In the genomic region with DNA sequence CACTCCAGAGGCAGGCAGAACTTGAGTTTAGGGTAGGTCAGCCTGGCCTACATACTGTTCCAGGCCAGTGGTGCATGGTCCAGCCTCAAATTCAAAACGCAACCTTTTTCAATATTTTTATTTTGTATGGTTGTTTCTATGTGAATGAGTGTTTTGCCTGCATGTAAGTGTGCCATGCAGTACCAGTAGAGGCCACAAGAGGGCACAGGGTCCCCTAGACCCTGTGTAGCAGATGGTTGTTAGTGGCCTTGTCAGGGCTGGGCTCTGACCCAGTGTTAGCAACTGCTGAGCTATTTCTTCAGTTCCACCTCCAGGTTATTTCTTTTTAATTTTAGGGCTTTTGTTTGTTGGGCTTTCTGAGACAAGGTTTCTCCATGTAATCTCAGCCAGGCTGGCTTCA, we compare ENCODE assay signal across 8 mouse cellular contexts. TPM values are rescaled to one million over a fixed set of nuclear protein-coding genes. Genes with fewer than 3 reads are reported as not detected.
A peak's percentile ranks its signal among the peaks of the same experiment; 100 is the strongest.
DNase-seq lines count a peak whose midpoint lies in the region; ATAC-seq and TF ChIP-seq lines count a peak whose summit lies in the region.

No protein-coding gene starts in this region.

- H3K27me3 ChIP-seq in embryonic facial prominence, embryonic 10.5 days (replicated peaks; ENCODE audit: low read depth, poor library complexity, severe bottlenecking), result no peaks in the 10 kb centered on the region
- H3K27me3 ChIP-seq in heart, adult 2 months (ENCODE audit: control insufficient read depth, insufficient read depth, low read length), result no peaks in the 10 kb centered on the region
- no peaks in the 10 kb centered on the region for H3K27me3 ChIP-seq in liver, embryonic 12.5 days (replicated peaks)
- no peaks in the 10 kb centered on the region for H3K27me3 ChIP-seq in neural tube, embryonic 11.5 days (ENCODE audit: control insufficient read depth, insufficient read depth, low read length)
- H3K27me3 ChIP-seq in stomach, embryonic 14.5 days (ENCODE audit: control insufficient read depth, insufficient read depth, low read length), result no peaks in the 10 kb centered on the region

- no peak overlapping the region for H3K9ac ChIP-seq in heart, adult 2 months (ENCODE audit: low read depth, low read length)
- no peak overlapping the region for H3K9ac ChIP-seq in liver, embryonic 12.5 days
- no peak overlapping the region for H3K9ac ChIP-seq in neural tube, embryonic 11.5 days (ENCODE audit: low read length)
- H3K9ac ChIP-seq in stomach, embryonic 14.5 days (replicated peaks; ENCODE audit: low read depth, low read length), result no peak overlapping the region

- intact Hi-C loops in heart, adult 2 months (cut with DNase I), result loop anchor here (1.0 to 2.0 kb wide), 2 partner anchors 56 to 105 kb away; no protein-coding TSS in a partner anchor

- peak; percentile 82 for DNase-seq in 416B (ENCODE audit: low read depth)
- peak; percentile 77 for DNase-seq in adrenal gland, postnatal 25 days
- peak; percentile 82 for DNase-seq in embryonic facial prominence, embryonic 10.5 days (ENCODE audit: low spot score)
- DNase-seq in heart, adult 2 months, result peak; percentile 66 to 81
- DNase-seq in kidney, adult 9 months, result peak; percentile 80
- DNase-seq in neural tube, embryonic 11.5 days (ENCODE audit: low spot score), result peak; percentile 82

- ATAC-seq in liver, embryonic 12.5 days, result peak; percentile 72; the same call in 1 of the 2 replicates
- ATAC-seq in neural tube, embryonic 11.5 days (ENCODE audit: insufficient read depth, low FRiP score, low TSS enrichment), result peak; percentile 38; the same call in 1 of the 2 replicates
- peak; percentile 63; the same call in 1 of the 2 replicates for ATAC-seq in stomach, embryonic 14.5 days (ENCODE audit: insufficient number of reproducible peaks, insufficient read depth, low FRiP score, low read depth)

- TF ChIP-seq CTCF in heart, adult 2 months (IDR thresholded peaks at IDR 0.05), result peak; percentile 99; the same call in 1 of the 2 replicates

- WGBS in embryonic facial prominence, embryonic 10.5 days, result 5% methylated on average over 1 of the region's 1 CpGs
- 14% methylated on average over 1 of the region's 1 CpGs for WGBS in heart, adult 2 months
- 3% methylated on average over 1 of the region's 1 CpGs for WGBS in liver, embryonic 12.5 days (ENCODE audit: insufficient replicate concordance)
- 18% methylated on average over 1 of the region's 1 CpGs for WGBS in neural tube, embryonic 11.5 days
- WGBS in stomach, embryonic 14.5 days, result 10% methylated on average over 1 of the region's 1 CpGs

- no peak overlapping the region for H3K4me2 ChIP-seq in liver, embryonic 12.5 days
- H3K4me2 ChIP-seq in neural tube, embryonic 11.5 days (ENCODE audit: low read depth), result no peak overlapping the region
- H3K4me2 ChIP-seq in stomach, embryonic 14.5 days (replicated peaks; ENCODE audit: low read depth, low read length), result no peak overlapping the region

- H3K79me2 ChIP-seq in heart, adult 2 months (replicated peaks; ENCODE audit: control insufficient read depth, insufficient read depth, low read length), result no peaks in the 10 kb centered on the region

- no peak for TF ChIP-seq POLR2A in heart, adult 2 months (IDR thresholded peaks at IDR 0.05; ENCODE audit: insufficient read depth, low read depth, low read length)

- H3K4me1 ChIP-seq in embryonic facial prominence, embryonic 10.5 days, result no peaks in the 10 kb centered on the region
- H3K4me1 ChIP-seq in heart, adult 2 months (ENCODE audit: control insufficient read depth, insufficient read depth, low read length), result no peaks in the 10 kb centered on the region; the same call in 1 of the 2 replicates
- H3K4me1 ChIP-seq in liver, embryonic 12.5 days, result peaks cover 7% of the 10 kb centered on the region; the same call in 1 of the 2 replicates
- no peaks in the 10 kb centered on the region for H3K4me1 ChIP-seq in neural tube, embryonic 11.5 days (ENCODE audit: control insufficient read depth, insufficient read depth, low read length)
- no peaks in the 10 kb centered on the region for H3K4me1 ChIP-seq in stomach, embryonic 14.5 days (ENCODE audit: control insufficient read depth, insufficient read depth, low read length)

- H3K9me3 ChIP-seq in embryonic facial prominence, embryonic 10.5 days, result no peaks in the 10 kb centered on the region
- no peaks in the 10 kb centered on the region for H3K9me3 ChIP-seq in liver, embryonic 12.5 days (replicated peaks)
- H3K9me3 ChIP-seq in neural tube, embryonic 11.5 days (ENCODE audit: control insufficient read depth, low read length), result no peaks in the 10 kb centered on the region
- H3K9me3 ChIP-seq in stomach, embryonic 14.5 days (ENCODE audit: control insufficient read depth, low read depth, low read length), result no peaks in the 10 kb centered on the region

- TF ChIP-seq EP300 in heart, adult 2 months (IDR thresholded peaks at IDR 0.05; ENCODE audit: insufficient read depth, low read depth, low read length), result 0 out of 2 replicates have a peak, but pooled peaks have one; percentile 66

- H3K36me3 ChIP-seq in embryonic facial prominence, embryonic 10.5 days (replicated peaks), result peaks cover 30% of the 10 kb centered on the region
- no peaks in the 10 kb centered on the region for H3K36me3 ChIP-seq in heart, adult 2 months (ENCODE audit: control insufficient read depth, insufficient read depth, low read length)
- H3K36me3 ChIP-seq in liver, embryonic 12.5 days, result peaks cover 23% of the 10 kb centered on the region
- H3K36me3 ChIP-seq in neural tube, embryonic 11.5 days (ENCODE audit: control insufficient read depth, insufficient read depth, low read length), result peaks cover 2% of the 10 kb centered on the region; the same call in 1 of the 2 replicates
- H3K36me3 ChIP-seq in stomach, embryonic 14.5 days (ENCODE audit: control insufficient read depth, insufficient read depth, low read length), result peaks cover 1% of the 10 kb centered on the region; the same call in 1 of the 2 replicates

- no peak overlapping the region for H3K27ac ChIP-seq in embryonic facial prominence, embryonic 10.5 days (replicated peaks)
- H3K27ac ChIP-seq in heart, adult 2 months, result no peak overlapping the region
- H3K27ac ChIP-seq in liver, embryonic 12.5 days, result no peak overlapping the region
- no peak overlapping the region for H3K27ac ChIP-seq in neural tube, embryonic 11.5 days (ENCODE audit: low read depth, low read length)
- no peak overlapping the region for H3K27ac ChIP-seq in stomach, embryonic 14.5 days (ENCODE audit: low read length)

- H3K4me3 ChIP-seq in embryonic facial prominence, embryonic 10.5 days, result no peak overlapping the region
- H3K4me3 ChIP-seq in heart, adult 2 months, result no peak overlapping the region
- H3K4me3 ChIP-seq in liver, embryonic 12.5 days, result no peak overlapping the region
- no peak overlapping the region for H3K4me3 ChIP-seq in neural tube, embryonic 11.5 days (ENCODE audit: low read depth, low read length)
- H3K4me3 ChIP-seq in stomach, embryonic 14.5 days (ENCODE audit: low read depth, low read length), result no peak overlapping the region

RNA-seq across cellular contexts. Expression of a gene that starts 15.1 kb away (rescaled TPM):
- total RNA-seq in adrenal gland, postnatal 25 days (2021), result 42.7 and 59.1 TPM in 2 replicates
- 49.0 and 49.3 TPM in 2 replicates for polyA plus RNA-seq in embryonic facial prominence, embryonic 10.5 days (2016; fragmentation: Nextera tagmentation; extraction: Ambion mirVana)
- total RNA-seq in heart, adult 2 months (2021), result 10 to 100 TPM; 19.5 to 27.2 TPM
- 9.1 and 13.0 TPM in 2 replicates for polyA plus RNA-seq in heart, adult 2 months (2012; rRNA removed)
- 31.1 and 38.9 TPM in 2 replicates for polyA plus RNA-seq in liver, embryonic 12.5 days (2016; fragmentation: Nextera tagmentation; extraction: Ambion mirVana)
- polyA plus RNA-seq in neural tube, embryonic 11.5 days (2014; fragmentation: Nextera tagmentation; extraction: Ambion mirVana), result 36.7 and 42.4 TPM in 2 replicates
- polyA plus RNA-seq in stomach, embryonic 14.5 days (2014; fragmentation: Nextera tagmentation; extraction: Ambion mirVana), result 46.7 and 52.2 TPM in 2 replicates

RNA-seq across cellular contexts. Expression of a gene that starts 15.5 kb away (rescaled TPM):
- 76.8 and 152 TPM in 2 replicates for total RNA-seq in adrenal gland, postnatal 25 days (2021)
- polyA plus RNA-seq in embryonic facial prominence, embryonic 10.5 days (2016; fragmentation: Nextera tagmentation; extraction: Ambion mirVana), result 546 and 560 TPM in 2 replicates
- total RNA-seq in heart, adult 2 months (2021), result 10 to 100 TPM; 67.0 to 70.7 TPM
- polyA plus RNA-seq in heart, adult 2 months (2012; rRNA removed), result 16.8 and 34.5 TPM in 2 replicates
- 292 and 306 TPM in 2 replicates for polyA plus RNA-seq in liver, embryonic 12.5 days (2016; fragmentation: Nextera tagmentation; extraction: Ambion mirVana)
- polyA plus RNA-seq in neural tube, embryonic 11.5 days (2014; fragmentation: Nextera tagmentation; extraction: Ambion mirVana), result 483 and 511 TPM in 2 replicates
- polyA plus RNA-seq in stomach, embryonic 14.5 days (2014; fragmentation: Nextera tagmentation; extraction: Ambion mirVana), result 329 and 348 TPM in 2 replicates

RNA-seq across cellular contexts. Expression of a gene that starts 27.3 kb away (rescaled TPM):
- 7.0 and 8.7 TPM in 2 replicates for total RNA-seq in adrenal gland, postnatal 25 days (2021)
- 6.0 and 6.6 TPM in 2 replicates for polyA plus RNA-seq in embryonic facial prominence, embryonic 10.5 days (2016; fragmentation: Nextera tagmentation; extraction: Ambion mirVana)
- 1 to 10 TPM; 2.5 to 3.5 TPM for total RNA-seq in heart, adult 2 months (2021)
- polyA plus RNA-seq in heart, adult 2 months (2012; rRNA removed), result 3.2 and 5.5 TPM in 2 replicates
- 3.1 TPM in 2 replicates for polyA plus RNA-seq in liver, embryonic 12.5 days (2016; fragmentation: Nextera tagmentation; extraction: Ambion mirVana)
- polyA plus RNA-seq in neural tube, embryonic 11.5 days (2014; fragmentation: Nextera tagmentation; extraction: Ambion mirVana), result 6.7 and 7.4 TPM in 2 replicates
- polyA plus RNA-seq in stomach, embryonic 14.5 days (2014; fragmentation: Nextera tagmentation; extraction: Ambion mirVana), result 14.1 and 14.8 TPM in 2 replicates
